Mouse (Mus musculus) T-cell, adult 2 months (primary cell): Measurements from ENCODE around the gene Mlkl.
"Not testable (repeated sequence)": the region's sequence is repeated elsewhere in the genome, so short reads cannot be mapped to it uniquely, and the experiment has no call there.

Experiments used
- DNase-seq: peaks from one replicate; pipeline ENCODE4 v3.0.0; 2022; ENCODE audit warnings: low spot score

Mlkl gene

DNA sequence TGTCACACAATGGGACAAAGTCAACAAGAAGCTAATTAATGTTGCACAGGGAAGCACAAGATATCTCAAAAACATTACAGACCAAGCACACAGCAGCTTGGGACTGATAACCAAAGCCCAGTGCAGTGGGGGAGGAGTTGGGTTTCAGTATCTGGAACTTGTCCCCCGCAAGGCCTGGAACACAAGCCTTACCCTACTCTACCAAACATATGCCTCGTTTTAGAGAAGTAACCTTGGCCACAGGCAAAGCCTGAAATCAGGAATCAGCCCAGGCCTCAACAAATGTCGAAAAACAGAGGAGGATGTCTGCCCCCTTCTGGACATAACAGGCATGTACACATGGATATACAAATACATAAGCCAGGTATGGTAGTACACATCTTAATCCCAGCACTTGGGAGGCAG is 25.2 kb downstream of the Mlkl start:
- DNase-seq = no peak

DNA sequence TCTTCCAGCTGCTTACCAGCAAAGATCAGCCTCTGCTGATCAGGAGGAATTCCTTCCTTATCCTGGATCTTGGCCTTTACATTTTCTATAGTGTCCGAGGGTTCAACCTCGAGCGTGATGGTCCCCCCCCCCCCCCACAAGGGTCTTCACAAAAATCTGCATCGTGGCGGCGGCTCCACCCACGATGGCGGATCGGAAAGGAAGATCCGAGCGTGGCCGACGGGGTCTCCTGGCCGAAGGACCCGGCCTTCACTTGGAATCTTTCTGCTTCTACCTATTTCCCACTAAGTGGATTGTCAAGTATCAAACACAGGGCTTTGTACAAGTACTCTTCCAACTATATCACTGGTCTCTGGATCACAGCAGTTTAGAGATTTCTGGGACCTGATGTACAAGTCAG is 28.0 kb downstream of the Mlkl start:
- DNase-seq = not testable (repeated sequence)

GRCm38 (mm10) chr8:111305031-111305730 is 32.8 kb downstream of the Mlkl start:
- DNase-seq = no peak

DNA sequence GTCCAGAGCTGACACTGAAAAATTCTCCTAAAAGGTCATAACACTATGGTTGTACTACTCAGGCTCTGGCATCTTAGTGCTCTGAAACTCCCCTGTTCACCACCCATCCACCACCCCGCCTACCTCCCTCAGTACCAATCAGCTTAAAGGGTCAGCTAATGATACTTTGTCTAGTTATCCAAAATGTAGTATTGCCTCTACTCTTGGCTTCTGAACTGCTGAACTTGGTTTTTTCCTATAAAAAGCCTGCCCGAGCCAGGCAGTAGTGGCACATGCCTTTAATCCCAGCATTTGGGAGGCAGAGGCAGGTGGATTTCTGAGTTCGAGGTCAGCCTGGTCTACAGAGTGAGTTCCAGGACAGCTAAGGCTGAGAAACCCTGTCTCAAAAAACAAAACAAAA is 33.6 kb downstream of the Mlkl start:
- DNase-seq = no peak

GRCm38 (mm10) chr8:111303076-111303803 is 34.7 kb downstream of the Mlkl start:
- not testable (repeated sequence) for DNase-seq

- DNase-seq = peak; percentile 5
These were observed 37.1 kb downstream of the Mlkl start for GRCm38 (mm10) chr8:111300597-111301546.

GRCm38 (mm10) chr8:111299821-111300568 is 38.0 kb downstream of the Mlkl start, which contains the start of gene Rfwd3:
TSS of gene Rfwd3 (minus strand) at chr8:111300222.
- DNase-seq = peak; percentile 95

GRCm38 (mm10) chr8:111299363-111299820 is 38.6 kb downstream of the Mlkl start:
- DNase-seq = peak; percentile 66

DNA sequence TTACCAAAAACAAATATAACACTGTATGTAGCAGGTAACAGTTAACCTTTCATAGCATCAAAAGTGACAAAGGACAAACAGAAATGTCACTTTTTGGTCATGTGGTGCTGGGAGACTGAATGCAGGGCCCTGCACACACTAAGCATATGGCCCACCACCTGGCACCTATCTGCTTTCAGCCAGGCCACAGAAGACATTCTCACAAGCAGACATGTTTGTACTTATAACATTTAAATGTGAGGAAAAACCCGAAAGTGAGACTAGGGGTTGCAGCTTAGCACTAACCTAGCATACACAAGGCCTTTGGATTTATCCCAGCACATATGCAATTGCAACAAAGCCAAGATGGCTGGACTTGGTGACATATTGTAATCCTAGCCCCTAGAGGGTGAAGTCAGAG is 40.0 kb downstream of the Mlkl start:
- no peak for DNase-seq

- DNase-seq = no peak
These were observed 46.2 kb downstream of the Mlkl start for GRCm38 (mm10) chr8:111291733-111292132.

DNA sequence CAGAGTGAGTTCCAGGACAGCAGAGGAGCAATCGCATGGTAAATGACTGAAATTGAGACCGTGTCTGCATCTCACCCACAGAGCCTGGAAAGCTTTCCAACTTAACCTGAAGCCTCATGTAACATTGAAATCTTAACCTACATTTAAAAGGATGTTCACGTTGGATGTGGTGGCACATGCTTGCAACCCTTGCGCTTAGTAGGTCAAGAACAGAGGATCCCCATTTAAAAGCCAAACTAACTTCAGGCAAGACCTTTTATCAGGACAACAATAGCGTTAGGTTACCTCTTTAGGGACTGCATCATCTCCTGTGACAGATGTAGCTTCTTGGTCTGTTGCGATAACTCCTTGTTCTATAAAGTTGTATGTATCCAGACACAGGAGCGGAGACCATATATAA is 47.4 kb downstream of the Mlkl start:
- DNase-seq = no peak

- DNase-seq = no peak
These were observed 52.4 kb downstream of the Mlkl start for GRCm38 (mm10) chr8:111285603-111286002.

- no peak for DNase-seq
These were observed 55.9 kb downstream of the Mlkl start for GRCm38 (mm10) chr8:111282093-111282492.

DNA sequence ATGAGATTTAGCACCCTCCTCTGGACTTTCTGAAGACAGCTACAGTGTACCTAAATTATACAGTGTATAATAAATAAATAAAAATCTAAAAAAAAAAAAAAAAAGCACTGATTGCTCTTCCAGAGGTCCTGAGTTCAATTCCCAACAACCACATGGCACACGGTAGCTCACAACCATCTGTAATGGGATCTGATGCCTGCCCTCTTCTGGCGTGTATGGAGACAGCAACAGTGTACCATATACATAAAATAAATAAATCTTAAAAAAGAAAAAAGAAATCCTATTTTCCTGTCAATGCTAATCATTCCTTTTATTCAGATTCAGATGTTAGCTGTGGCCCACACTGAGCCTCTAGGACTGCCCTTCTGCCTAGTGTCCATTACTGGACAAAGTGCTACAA is 69.7 kb downstream of the Mlkl start:
- DNase-seq = no peak

DNA sequence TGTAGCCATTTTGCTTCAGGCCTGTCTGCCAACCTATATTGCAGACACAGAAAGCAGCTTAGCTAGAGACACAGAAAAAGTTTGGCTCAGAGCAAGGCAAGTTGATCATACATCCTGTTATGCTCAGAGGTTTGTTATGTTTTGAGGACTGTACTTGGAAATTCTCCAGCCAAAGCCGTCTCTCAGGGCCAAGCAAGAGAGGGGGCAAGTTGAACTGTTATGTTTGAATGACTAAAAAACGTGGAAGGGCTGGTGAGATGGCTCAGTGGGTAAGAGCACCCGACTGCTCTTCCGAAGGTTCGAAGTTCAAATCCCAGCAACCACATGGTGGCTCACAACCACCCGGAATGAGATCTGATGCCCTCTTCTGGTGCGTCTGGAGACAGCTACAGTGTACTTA is 71.8 kb downstream of the Mlkl start:
- not testable (repeated sequence) for DNase-seq

DNA sequence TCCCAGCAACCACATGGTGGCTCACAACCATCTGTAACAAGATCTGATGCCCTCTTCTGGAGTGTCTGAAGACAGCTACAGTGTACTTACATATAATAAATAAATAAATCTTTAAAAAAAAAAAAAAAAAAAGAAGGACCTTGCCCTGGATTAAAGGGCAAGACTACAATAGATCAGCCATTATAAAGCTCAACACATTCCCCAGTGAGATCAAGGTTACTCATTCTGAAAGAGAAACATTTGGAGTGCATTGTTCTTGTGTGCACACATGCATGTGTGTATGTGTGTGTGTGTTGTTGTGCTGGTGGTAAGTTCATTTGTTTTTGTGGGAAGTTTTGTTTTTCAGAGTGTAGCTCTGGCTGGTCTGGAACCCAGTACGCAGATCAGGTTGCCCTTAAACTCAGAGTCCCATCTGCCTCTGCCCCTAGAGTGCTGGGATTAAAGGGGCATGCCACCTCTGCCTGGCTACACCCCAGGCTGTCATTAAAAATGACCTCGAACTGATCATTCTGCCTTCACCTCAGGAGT is 73.2 kb downstream of the Mlkl start:
- DNase-seq = no peak

GRCm38 (mm10) chr8:111261981-111262381 is 76.0 kb downstream of the Mlkl start:
- DNase-seq = no peak
